Mouse (Mus musculus): ENCODE measurements around the gene Rsrp1.
"Not testable (repeated sequence)": the region's sequence is repeated elsewhere in the genome, so short reads cannot be mapped to it uniquely, and the experiment has no call there.

The Rsrp1 gene

GRCm38 (mm10) chr4:134923258-134924018, at the start of gene Rsrp1:
Rsrp1 (plus strand) TSS chr4:134923592.
- DNase-seq (ENCODE audit: low spot score) = peak; percentile 99

GRCm38 (mm10) chr4:134876171-134876570, 47.2 kb upstream of the Rsrp1 start:
- no peak for DNase-seq (ENCODE audit: low spot score)

- peak; percentile 72 for DNase-seq (ENCODE audit: low spot score)
Observed at GRCm38 (mm10) chr4:134879410-134879981, 43.9 kb upstream of the Rsrp1 start.

- peak; percentile 28 for DNase-seq (ENCODE audit: low spot score)
Observed at GRCm38 (mm10) chr4:134880041-134880440, 43.4 kb upstream of the Rsrp1 start.

- DNase-seq (ENCODE audit: low spot score) = peak; percentile 62
Observed at GRCm38 (mm10) chr4:134883266-134883665, 40.1 kb upstream of the Rsrp1 start.

- peak; percentile 30 for DNase-seq (ENCODE audit: low spot score)
Observed at GRCm38 (mm10) chr4:134883808-134884207, 39.6 kb upstream of the Rsrp1 start.

GRCm38 (mm10) chr4:134884364-134884763, 39.0 kb upstream of the Rsrp1 start:
- no peak for DNase-seq (ENCODE audit: low spot score)

- DNase-seq (ENCODE audit: low spot score) = peak; percentile 84
Observed at GRCm38 (mm10) chr4:134892096-134892495, 31.3 kb upstream of the Rsrp1 start.

- no peak for DNase-seq (ENCODE audit: low spot score)
Observed at GRCm38 (mm10) chr4:134897256-134897655, 26.1 kb upstream of the Rsrp1 start.

- DNase-seq (ENCODE audit: low spot score) = no peak
Observed at GRCm38 (mm10) chr4:134901126-134901525, 22.3 kb upstream of the Rsrp1 start.

GRCm38 (mm10) chr4:134903046-134903445, 20.3 kb upstream of the Rsrp1 start:
- no peak for DNase-seq (ENCODE audit: low spot score)

- not testable (repeated sequence) for DNase-seq (ENCODE audit: low spot score)
Observed at GRCm38 (mm10) chr4:134911406-134911805, 12.0 kb upstream of the Rsrp1 start.

- peak; percentile 82 for DNase-seq (ENCODE audit: low spot score)
Observed at GRCm38 (mm10) chr4:134913413-134913812, 10.0 kb upstream of the Rsrp1 start.

GRCm38 (mm10) chr4:134914122-134914863, 9.1 kb upstream of the Rsrp1 start:
- peak; percentile 39 for DNase-seq (ENCODE audit: low spot score)

- peak; percentile 97 for DNase-seq (ENCODE audit: low spot score)
Observed at GRCm38 (mm10) chr4:134914864-134915209, 8.6 kb upstream of the Rsrp1 start, which contains the start of gene Tmem50a. Tmem50a (minus strand) TSS chr4:134915024.

- no peak for DNase-seq (ENCODE audit: low spot score)
Observed at GRCm38 (mm10) chr4:134915223-134916050, 8.0 kb upstream of the Rsrp1 start.

GRCm38 (mm10) chr4:134917194-134917593, 6.2 kb upstream of the Rsrp1 start:
- DNase-seq (ENCODE audit: low spot score) = peak; percentile 32

- peak; percentile 73 for DNase-seq (ENCODE audit: low spot score)
Observed at GRCm38 (mm10) chr4:134918381-134918780, 5.0 kb upstream of the Rsrp1 start.

- no peak for DNase-seq (ENCODE audit: low spot score)
Observed at GRCm38 (mm10) chr4:134919733-134920540, 3.5 kb upstream of the Rsrp1 start.

GRCm38 (mm10) chr4:134920631-134921030, 2.8 kb upstream of the Rsrp1 start:
- DNase-seq (ENCODE audit: low spot score) = no peak

- no peak for DNase-seq (ENCODE audit: low spot score)
Observed at GRCm38 (mm10) chr4:134921703-134922102, 1.7 kb upstream of the Rsrp1 start.

Measured in MN1 (cell line).